ENCODE assay signal across 32 mouse cellular contexts in the genomic region with DNA sequence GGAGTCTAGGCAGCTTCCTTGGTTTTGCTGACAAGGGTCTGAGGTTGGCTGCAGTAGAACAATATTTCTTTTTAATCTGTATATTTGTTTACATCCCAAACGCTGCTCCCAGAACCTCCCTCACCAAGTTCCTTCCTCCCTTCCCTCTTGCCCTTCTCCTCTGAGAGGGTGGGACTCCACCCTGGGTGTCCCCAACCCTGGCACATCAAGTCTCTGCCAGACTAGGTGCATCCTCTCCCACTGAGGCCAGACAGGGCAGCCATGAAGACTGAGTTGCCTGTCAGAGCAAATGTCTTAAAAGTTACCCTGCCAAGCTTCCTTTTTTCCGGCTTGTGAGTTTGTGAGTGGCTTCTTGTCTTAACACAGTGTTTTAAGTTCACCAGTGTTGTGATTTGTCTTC.
"Had no signal": no experiment of that assay in that cellular context is flagged by ENCODE, and none has a peak within 500 bp of the region (broad histone marks: within the 10 kb centered on the region; RNA-seq: fewer than 3 reads in every experiment).

No protein-coding gene starts in this region.

- H3K27ac ChIP-seq: heart, adult 2 months; heart, embryonic 10.5 days; heart, embryonic 13.5 days; heart, embryonic 15.5 days; hindbrain, embryonic 10.5 days; hindbrain, embryonic 12.5 days; hindbrain, embryonic 13.5 days; hindbrain, embryonic 14.5 days; hindbrain, embryonic 15.5 days; hindbrain, postnatal 0 days; intestine, embryonic 15.5 days; kidney, postnatal 0 days; layer of hippocampus, adult 2 months; left cerebral cortex, adult 2 months had no signal

- ATAC-seq: hindbrain, embryonic 16.5 days; hindbrain, postnatal 0 days; inflammation-experienced regulatory T-cells, adult 6 months; intestine, embryonic 15.5 days; intestine, embryonic 16.5 days; intestine, postnatal 0 days had no signal

- H3K9ac ChIP-seq: heart, embryonic 12.5 days; heart, embryonic 13.5 days; heart, embryonic 15.5 days; hindbrain, embryonic 12.5 days; hindbrain, embryonic 13.5 days; hindbrain, embryonic 14.5 days; hindbrain, embryonic 15.5 days; intestine, embryonic 15.5 days had no signal

- H3K27me3 ChIP-seq: heart, embryonic 12.5 days; heart, embryonic 13.5 days; heart, embryonic 15.5 days; hindbrain, embryonic 12.5 days; hindbrain, embryonic 13.5 days; hindbrain, embryonic 15.5 days; intestine, embryonic 15.5 days had no signal

- H3K4me2 ChIP-seq: heart, embryonic 11.5 days; heart, embryonic 12.5 days; heart, embryonic 13.5 days; heart, embryonic 15.5 days; hindbrain, embryonic 12.5 days; hindbrain, embryonic 13.5 days; hindbrain, embryonic 14.5 days; hindbrain, embryonic 15.5 days; intestine, embryonic 15.5 days had no signal

- H3K4me1 ChIP-seq: heart, embryonic 10.5 days; heart, embryonic 12.5 days; heart, embryonic 13.5 days; heart, embryonic 15.5 days; hindbrain, embryonic 10.5 days; hindbrain, embryonic 12.5 days; hindbrain, embryonic 13.5 days; hindbrain, embryonic 15.5 days; intestine, embryonic 15.5 days had no signal

- DNase-seq: heart, adult 2 months; heart, postnatal 10 days; heart, postnatal 14 days; heart, postnatal 4 days; kidney, adult 11 months; kidney, adult 18-20 months; kidney, adult 2 months; kidney, adult 8-10 months; kidney, postnatal 14 days; kidney, postnatal 25 days; kidney, postnatal 4 days; layer of hippocampus, adult 9-11 months; layer of hippocampus, postnatal 36 days had no signal

- H3K36me3 ChIP-seq: heart, embryonic 15.5 days; intestine, embryonic 15.5 days had no signal

- H3K9me3 ChIP-seq: heart, embryonic 10.5 days; heart, embryonic 12.5 days; heart, embryonic 13.5 days; heart, embryonic 15.5 days; hindbrain, embryonic 10.5 days; hindbrain, embryonic 12.5 days; hindbrain, embryonic 13.5 days; hindbrain, embryonic 15.5 days; intestine, embryonic 15.5 days had no signal

- H3K4me3 ChIP-seq: heart, adult 2 months; heart, embryonic 10.5 days; heart, embryonic 12.5 days; heart, embryonic 13.5 days; heart, embryonic 15.5 days; hindbrain, embryonic 10.5 days; hindbrain, embryonic 12.5 days; hindbrain, embryonic 13.5 days; hindbrain, embryonic 15.5 days; intestine, embryonic 15.5 days; layer of hippocampus, adult 2 months; left cerebral cortex, adult 2 months had no signal
